Mouse (Mus musculus) embryo, embryonic 10.5 days (tissue): ENCODE data around the gene Trim8.

Experiments
- DNase-seq: peaks from one replicate; pipeline ENCODE4 v3.0.0-alpha.2; 2015; ENCODE audit warnings: low spot score

The Trim8 gene

GRCm38 (mm10) chr19:46501401-46502068 lies at the start of gene Trim8:
Trim8 (plus strand) TSS chr19:46501702.
- DNase-seq: peak; percentile 84

- DNase-seq: peak; percentile 78
These were observed 49.3 kb upstream of the Trim8 start for GRCm38 (mm10) chr19:46452052-46452827.

- no peak for DNase-seq
These were observed 48.6 kb upstream of the Trim8 start for GRCm38 (mm10) chr19:46452916-46453315.

DNA sequence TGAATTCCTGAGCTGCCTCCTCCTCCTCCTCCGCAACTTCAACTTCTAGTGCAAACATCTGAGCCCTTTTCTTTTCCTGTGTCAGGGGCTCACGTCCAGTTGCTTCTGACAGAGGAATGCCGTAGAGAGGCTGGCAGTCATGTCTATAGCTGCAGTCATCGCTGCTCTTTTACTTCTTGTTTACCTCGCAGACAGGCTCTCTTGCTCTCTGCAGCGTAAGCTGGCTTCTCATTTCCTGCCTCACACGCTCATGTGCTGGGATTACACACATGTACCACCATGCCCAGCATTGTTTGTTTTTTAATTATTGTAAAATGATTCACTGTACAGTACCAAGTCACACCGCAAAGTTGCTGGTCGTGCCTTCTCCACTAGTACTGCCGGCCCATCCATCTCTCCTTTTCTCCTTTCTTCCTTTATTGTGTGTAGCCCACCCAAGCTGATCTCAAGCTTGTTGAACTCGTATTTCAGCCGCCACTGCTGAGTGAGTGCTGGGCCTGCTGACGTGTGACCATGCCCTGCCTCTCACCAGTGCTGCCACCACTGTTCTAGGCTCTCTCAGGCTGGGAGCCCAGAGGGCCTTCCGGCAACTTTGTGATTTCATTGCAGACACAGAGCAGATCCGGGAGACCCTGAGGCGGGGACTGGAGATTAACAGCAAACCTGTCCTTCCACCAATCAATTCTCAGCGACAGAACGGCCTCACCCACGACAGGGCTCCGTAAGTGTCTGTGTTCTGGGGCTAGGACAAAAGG lies 47.2 kb upstream of the Trim8 start:
- no peak for DNase-seq

GRCm38 (mm10) chr19:46455032-46455431 lies 46.5 kb upstream of the Trim8 start:
- DNase-seq: peak; percentile 35

GRCm38 (mm10) chr19:46455556-46455955 lies 45.9 kb upstream of the Trim8 start:
- no peak for DNase-seq

- DNase-seq: no peak
These were observed 45.3 kb upstream of the Trim8 start for GRCm38 (mm10) chr19:46456018-46456735.

- DNase-seq: no peak
These were observed 43.7 kb upstream of the Trim8 start for GRCm38 (mm10) chr19:46457798-46458197.

DNA sequence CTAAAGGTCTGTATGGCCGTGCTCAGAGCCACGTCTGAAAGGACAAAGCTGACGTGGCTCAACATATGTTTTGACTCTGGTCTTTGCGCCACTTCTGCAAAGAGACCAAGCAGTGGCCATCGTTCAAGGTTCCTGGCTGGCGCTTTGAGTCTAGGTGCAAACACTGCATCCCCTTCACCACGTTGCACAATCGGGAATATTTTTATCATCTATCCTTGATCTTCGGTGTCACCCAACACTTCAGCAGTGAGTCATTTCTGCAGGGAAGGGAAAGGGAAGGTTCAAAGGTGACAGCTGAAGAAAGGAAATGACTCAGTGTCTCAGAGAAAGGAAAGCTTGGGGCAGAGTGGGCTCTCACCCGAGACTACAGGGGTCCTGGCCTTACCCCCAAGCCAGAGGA lies 42.2 kb upstream of the Trim8 start:
- DNase-seq: no peak

DNA sequence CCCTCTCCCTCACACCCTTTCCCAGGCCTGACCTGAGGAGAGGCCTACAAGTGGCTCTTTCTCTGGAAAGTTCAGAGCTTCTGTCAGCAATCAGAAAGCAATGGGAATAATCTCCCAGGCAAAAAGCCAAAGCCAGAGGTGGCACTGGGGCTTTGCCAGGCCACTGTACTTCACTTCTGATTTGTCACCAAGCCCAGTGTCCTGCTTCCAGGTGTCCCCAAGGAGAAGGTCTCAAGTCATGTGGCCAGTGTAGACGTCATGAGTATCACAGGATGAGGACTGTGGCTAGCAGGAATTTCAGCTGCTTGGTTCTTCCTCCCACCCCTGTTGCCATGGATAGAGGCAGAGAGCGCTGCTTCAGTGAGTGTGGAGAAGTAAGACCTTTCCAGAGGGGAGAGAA lies 41.6 kb upstream of the Trim8 start:
- DNase-seq: no peak

- no peak for DNase-seq
These were observed 38.9 kb upstream of the Trim8 start for GRCm38 (mm10) chr19:46462574-46462973.

DNA sequence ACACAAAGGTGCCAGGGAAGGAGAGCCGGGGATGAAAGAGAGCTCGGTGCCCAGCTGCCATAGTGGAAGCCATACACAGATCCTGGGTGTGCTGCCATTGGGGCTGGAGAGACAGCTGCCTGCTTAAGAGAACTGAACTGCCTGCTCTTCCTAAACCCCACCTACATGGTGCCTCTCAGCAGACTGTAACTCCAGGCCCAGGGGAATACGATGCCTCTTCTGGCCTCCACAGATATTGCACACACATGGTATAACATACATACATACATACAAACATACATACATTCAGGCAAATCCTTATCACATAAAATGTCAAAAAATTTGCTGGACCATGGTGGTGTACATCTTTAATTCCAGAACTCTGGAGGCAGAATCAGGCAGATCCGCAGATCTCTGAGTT lies 38.1 kb upstream of the Trim8 start:
- DNase-seq: no peak

- no peak for DNase-seq
These were observed 35.3 kb upstream of the Trim8 start for GRCm38 (mm10) chr19:46466160-46466559.

GRCm38 (mm10) chr19:46467051-46467503 lies 34.4 kb upstream of the Trim8 start:
- no peak for DNase-seq

- DNase-seq: no peak
These were observed 30.9 kb upstream of the Trim8 start for GRCm38 (mm10) chr19:46470364-46471240.

DNA sequence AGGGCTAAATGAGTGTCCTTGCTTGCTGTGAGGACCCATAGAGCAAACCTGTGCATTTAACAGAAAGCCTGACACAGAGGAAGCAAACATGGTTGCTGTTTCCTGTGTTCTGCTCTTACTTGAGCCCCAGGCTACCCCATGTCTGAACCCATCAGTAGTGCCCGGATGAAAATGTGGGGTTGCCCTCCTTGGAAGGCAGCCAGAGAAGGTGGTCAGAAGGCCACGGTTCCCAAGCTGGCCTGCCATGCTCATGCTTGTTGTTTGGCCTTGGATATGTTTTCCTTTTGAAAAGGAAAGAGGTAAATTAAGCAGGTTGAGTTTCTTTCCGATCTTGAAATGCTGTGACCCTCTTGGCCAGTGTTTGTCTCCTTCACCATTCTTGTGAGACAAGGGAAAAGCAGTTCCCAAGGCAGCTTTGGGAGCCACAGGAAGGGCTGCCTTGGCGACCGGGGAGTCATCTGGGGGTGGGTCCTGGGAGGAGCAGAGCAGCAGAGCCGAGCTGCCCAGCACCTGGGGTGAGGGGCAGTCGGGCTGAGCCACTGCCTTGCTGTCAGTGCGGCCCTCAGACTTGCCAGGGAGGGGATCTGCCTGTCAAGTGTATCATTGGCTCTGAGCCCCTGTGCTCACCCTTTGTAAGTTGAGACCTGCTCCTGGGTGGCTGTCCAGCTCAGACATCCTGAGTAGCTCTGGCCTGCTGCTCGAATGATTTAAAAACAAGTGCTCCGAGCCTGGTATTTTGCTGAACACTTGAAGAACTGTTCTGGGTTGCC lies 30.0 kb upstream of the Trim8 start:
- DNase-seq: peak; percentile 63

DNA sequence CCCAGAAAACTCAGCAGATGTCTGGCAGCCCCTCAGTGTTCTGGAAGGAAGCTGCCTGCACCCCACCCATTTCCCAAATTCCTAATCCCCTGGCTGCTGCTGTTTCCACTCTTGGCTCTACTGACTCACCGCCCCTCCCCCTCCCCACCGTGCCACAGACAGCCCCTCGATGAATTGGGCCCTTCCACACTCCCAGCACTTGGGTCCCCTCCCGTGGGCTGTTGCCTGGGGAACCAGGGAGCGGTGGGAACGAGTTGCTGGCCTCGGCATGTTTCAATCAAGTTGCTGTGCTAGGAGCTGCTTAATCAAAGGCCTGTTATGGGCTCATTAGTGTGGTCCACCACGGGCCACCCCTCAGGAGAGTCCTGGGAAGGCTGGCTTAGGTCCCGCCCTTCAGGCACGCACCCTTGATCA lies 24.1 kb upstream of the Trim8 start:
- no peak for DNase-seq

- no peak for DNase-seq
These were observed 23.3 kb upstream of the Trim8 start for GRCm38 (mm10) chr19:46478242-46478641.

GRCm38 (mm10) chr19:46478826-46479225 lies 22.7 kb upstream of the Trim8 start:
- peak; percentile 42 for DNase-seq
